Mouse (Mus musculus): ENCODE measurements at regions not wholly inside any gene's neighbourhood (a gene's known extent, or its start where the extent isn't known, plus 50 kb on each side); places are given as distances from the start of the nearest gene placed in this dataset.
"Not testable (repeated sequence)": the region's sequence is repeated elsewhere in the genome, so short reads cannot be mapped to it uniquely, and the experiment has no call there.

- H3K36me3 ChIP-seq, result no peaks in the 10 kb centered on the region
- H3K27me3 ChIP-seq (ENCODE audit: insufficient read depth, poor library complexity, severe bottlenecking), result no peaks in the 10 kb centered on the region
- H3K4me3 ChIP-seq, result no peak overlapping the region
- H3K9me3 ChIP-seq, result no peaks in the 10 kb centered on the region
- no peak overlapping the region for H3K27ac ChIP-seq
- no peak for DNase-seq (ENCODE audit: low spot score)
- 0 out of 2 replicates have a peak, but pooled peaks cover 3% of the 10 kb centered on the region for H3K4me1 ChIP-seq (replicated peaks)
- WGBS, result 86% methylated on average over 2 of the region's 2 CpGs
Observed at GRCm38 (mm10) chr1:107677404-107677803, 87.6 kb downstream of the Serpinb8 start.

GRCm38 (mm10) chr1:107696858-107697257 lies 107.1 kb downstream of the Serpinb8 start:
- Histone ChIP-seq H3K4me3 (no peak overlapping the region), H3K27me3 (ENCODE audit: insufficient read depth, poor library complexity, severe bottlenecking) (no peaks in the 10 kb centered on the region), H3K36me3 (no peaks in the 10 kb centered on the region), H3K4me1 (replicated peaks) (peaks cover 11% of the 10 kb centered on the region), H3K9me3 (no peaks in the 10 kb centered on the region), H3K27ac (no peak overlapping the region)
- 10% methylated on average over 2 of the region's 2 CpGs for WGBS
- DNase-seq (ENCODE audit: low spot score), result no peak

GRCm38 (mm10) chr1:107706108-107706548 lies 116.3 kb downstream of the Serpinb8 start:
- Histone ChIP-seq H3K27ac (no peak overlapping the region), H3K36me3 (no peaks in the 10 kb centered on the region), H3K4me3 (no peak overlapping the region), H3K4me1 (replicated peaks) (no peaks in the 10 kb centered on the region), H3K9me3 (no peaks in the 10 kb centered on the region), H3K27me3 (ENCODE audit: insufficient read depth, poor library complexity, severe bottlenecking) (no peaks in the 10 kb centered on the region)
- DNase-seq (ENCODE audit: low spot score), result no peak

GRCm38 (mm10) chr1:107708601-107709000 lies 118.8 kb downstream of the Serpinb8 start:
- no peaks in the 10 kb centered on the region for H3K36me3 ChIP-seq
- no peaks in the 10 kb centered on the region for H3K27me3 ChIP-seq (ENCODE audit: insufficient read depth, poor library complexity, severe bottlenecking)
- H3K9me3 ChIP-seq, result no peaks in the 10 kb centered on the region
- H3K27ac ChIP-seq, result no peak overlapping the region
- no peak for DNase-seq (ENCODE audit: low spot score)
- 89% methylated on average over 5 of the region's 5 CpGs for WGBS
- no peaks in the 10 kb centered on the region for H3K4me1 ChIP-seq (replicated peaks)
- no peak overlapping the region for H3K4me3 ChIP-seq

- Histone ChIP-seq H3K27me3 (ENCODE audit: insufficient read depth, poor library complexity, severe bottlenecking) (no peaks in the 10 kb centered on the region), H3K4me3 (no peak overlapping the region)
Observed at GRCm38 (mm10) chr1:107714869-107715268, 125.1 kb downstream of the Serpinb8 start.

GRCm38 (mm10) chr1:107719304-107719703 lies 129.5 kb downstream of the Serpinb8 start:
- 78% methylated on average over 5 of the region's 5 CpGs for WGBS
- Histone ChIP-seq H3K27ac (no peak overlapping the region), H3K27me3 (ENCODE audit: insufficient read depth, poor library complexity, severe bottlenecking) (no peaks in the 10 kb centered on the region), H3K4me3 (no peak overlapping the region), H3K9me3 (no peaks in the 10 kb centered on the region), H3K36me3 (no peaks in the 10 kb centered on the region), H3K4me1 (replicated peaks) (no peaks in the 10 kb centered on the region)
- no peak for DNase-seq (ENCODE audit: low spot score)

More at GRCm38 (mm10) chr1:107714869-107715268, 125.1 kb downstream of the Serpinb8 start:
- no peak for DNase-seq (ENCODE audit: low spot score)
- 68% methylated on average over 1 of the region's 1 CpGs for WGBS
- no peaks in the 10 kb centered on the region for H3K4me1 ChIP-seq (replicated peaks)
- H3K9me3 ChIP-seq, result no peaks in the 10 kb centered on the region
- no peaks in the 10 kb centered on the region for H3K36me3 ChIP-seq
- no peak overlapping the region for H3K27ac ChIP-seq

- DNase-seq (ENCODE audit: low spot score), result no peak
- no peak overlapping the region for H3K4me3 ChIP-seq
Observed at GRCm38 (mm10) chr1:107728113-107728839, 138.5 kb downstream of the Serpinb8 start.

GRCm38 (mm10) chr1:107765307-107765706 lies 175.5 kb downstream of the Serpinb8 start:
- Histone ChIP-seq H3K36me3 (no peaks in the 10 kb centered on the region), H3K9me3 (no peaks in the 10 kb centered on the region), H3K4me1 (replicated peaks) (no peaks in the 10 kb centered on the region), H3K27ac (no peak overlapping the region), H3K27me3 (ENCODE audit: insufficient read depth, poor library complexity, severe bottlenecking) (no peaks in the 10 kb centered on the region), H3K4me3 (no peak overlapping the region)
- 89% methylated on average over 1 of the region's 1 CpGs for WGBS
- no peak for DNase-seq (ENCODE audit: low spot score)

More at GRCm38 (mm10) chr1:107728113-107728839, 138.5 kb downstream of the Serpinb8 start:
- Histone ChIP-seq H3K36me3 (no peaks in the 10 kb centered on the region), H3K4me1 (replicated peaks) (no peaks in the 10 kb centered on the region), H3K27me3 (ENCODE audit: insufficient read depth, poor library complexity, severe bottlenecking) (no peaks in the 10 kb centered on the region), H3K27ac (no peak overlapping the region), H3K9me3 (no peaks in the 10 kb centered on the region)
- 80% methylated on average over 11 of the region's 11 CpGs for WGBS

GRCm38 (mm10) chr1:107767198-107767947 lies 177.6 kb downstream of the Serpinb8 start:
- no peaks in the 10 kb centered on the region for H3K27me3 ChIP-seq (ENCODE audit: insufficient read depth, poor library complexity, severe bottlenecking)
- H3K27ac ChIP-seq, result no peak overlapping the region
- H3K4me3 ChIP-seq, result no peak overlapping the region
- H3K9me3 ChIP-seq, result no peaks in the 10 kb centered on the region
- no peaks in the 10 kb centered on the region for H3K4me1 ChIP-seq (replicated peaks)
- H3K36me3 ChIP-seq, result no peaks in the 10 kb centered on the region
- WGBS, result 73% methylated on average over 4 of the region's 4 CpGs
- no peak for DNase-seq (ENCODE audit: low spot score)

- Histone ChIP-seq H3K4me1 (replicated peaks) (no peaks in the 10 kb centered on the region), H3K27me3 (ENCODE audit: insufficient read depth, poor library complexity, severe bottlenecking) (no peaks in the 10 kb centered on the region), H3K27ac (no peak overlapping the region), H3K4me3 (no peak overlapping the region), H3K36me3 (no peaks in the 10 kb centered on the region), H3K9me3 (no peaks in the 10 kb centered on the region)
- DNase-seq (ENCODE audit: low spot score), result no peak
- 89% methylated on average over 2 of the region's 2 CpGs for WGBS
Observed at GRCm38 (mm10) chr1:107772967-107773366, 183.2 kb downstream of the Serpinb8 start.

- no peaks in the 10 kb centered on the region for H3K9me3 ChIP-seq
- no peak overlapping the region for H3K27ac ChIP-seq
- no peak for DNase-seq (ENCODE audit: low spot score)
- no peaks in the 10 kb centered on the region for H3K4me1 ChIP-seq (replicated peaks)
- WGBS, result 86% methylated on average over 5 of the region's 5 CpGs
- no peaks in the 10 kb centered on the region for H3K27me3 ChIP-seq (ENCODE audit: insufficient read depth, poor library complexity, severe bottlenecking)
- H3K36me3 ChIP-seq, result no peaks in the 10 kb centered on the region
- no peak overlapping the region for H3K4me3 ChIP-seq
Observed at GRCm38 (mm10) chr1:107783079-107783478, 193.3 kb downstream of the Serpinb8 start.

GRCm38 (mm10) chr1:107805823-107806222 lies 216.0 kb downstream of the Serpinb8 start:
- Histone ChIP-seq H3K4me1 (replicated peaks) (no peaks in the 10 kb centered on the region), H3K27ac (no peak overlapping the region), H3K36me3 (no peaks in the 10 kb centered on the region), H3K4me3 (no peak overlapping the region), H3K9me3 (no peaks in the 10 kb centered on the region), H3K27me3 (ENCODE audit: insufficient read depth, poor library complexity, severe bottlenecking) (no peaks in the 10 kb centered on the region)
- no peak for DNase-seq (ENCODE audit: low spot score)
- 84% methylated on average over 5 of the region's 5 CpGs for WGBS

- 86% methylated on average over 2 of the region's 2 CpGs for WGBS
- H3K36me3 ChIP-seq; H3K4me1 ChIP-seq (replicated peaks); DNase-seq (ENCODE audit: low spot score); H3K27ac ChIP-seq; H3K9me3 ChIP-seq; H3K4me3 ChIP-seq; H3K27me3 ChIP-seq (ENCODE audit: insufficient read depth, poor library complexity, severe bottlenecking): not testable (repeated sequence)
Observed at GRCm38 (mm10) chr1:107807367-107807766, 217.6 kb downstream of the Serpinb8 start.

All from hindbrain, embryonic 10.5 days (tissue).